Mouse (Mus musculus) heart, adult 2 months (tissue): ENCODE measurements around the gene Scn3b.

Experiments
- CTCF ChIP-seq: fragments of 200-600 bp; IDR thresholded peaks from 2 replicates; pipeline ENCODE4 v1.8.1; 2022; ENCODE audit warnings: antibody characterized with exemption, mild to moderate bottlenecking, moderate library complexity
- EP300 ChIP-seq: fragments of 200-500 bp; IDR thresholded peaks from 2 replicates; pipeline ENCODE4 v1.6.1; 2011; ENCODE audit warnings: low read depth, low read length, control low read depth; ENCODE audit not compliant: insufficient read depth
- POLR2A ChIP-seq: fragments of 200-500 bp; IDR thresholded peaks from 2 replicates; pipeline ENCODE4 v1.6.1; 2011; ENCODE audit warnings: mild to moderate bottlenecking, low read depth, low read length, control low read depth; ENCODE audit not compliant: insufficient read depth

- TF ChIP-seq EP300, result no peak
- TF ChIP-seq POLR2A, result no peak
- TF ChIP-seq CTCF, result no peak
These were observed 3.8 kb downstream of the Scn3b start for GRCm38 (mm10) chr9:40272822-40273221.
